Mouse (Mus musculus): Measurements from ENCODE around the gene Eef1akmt1.

Eef1akmt1 gene

DNA sequence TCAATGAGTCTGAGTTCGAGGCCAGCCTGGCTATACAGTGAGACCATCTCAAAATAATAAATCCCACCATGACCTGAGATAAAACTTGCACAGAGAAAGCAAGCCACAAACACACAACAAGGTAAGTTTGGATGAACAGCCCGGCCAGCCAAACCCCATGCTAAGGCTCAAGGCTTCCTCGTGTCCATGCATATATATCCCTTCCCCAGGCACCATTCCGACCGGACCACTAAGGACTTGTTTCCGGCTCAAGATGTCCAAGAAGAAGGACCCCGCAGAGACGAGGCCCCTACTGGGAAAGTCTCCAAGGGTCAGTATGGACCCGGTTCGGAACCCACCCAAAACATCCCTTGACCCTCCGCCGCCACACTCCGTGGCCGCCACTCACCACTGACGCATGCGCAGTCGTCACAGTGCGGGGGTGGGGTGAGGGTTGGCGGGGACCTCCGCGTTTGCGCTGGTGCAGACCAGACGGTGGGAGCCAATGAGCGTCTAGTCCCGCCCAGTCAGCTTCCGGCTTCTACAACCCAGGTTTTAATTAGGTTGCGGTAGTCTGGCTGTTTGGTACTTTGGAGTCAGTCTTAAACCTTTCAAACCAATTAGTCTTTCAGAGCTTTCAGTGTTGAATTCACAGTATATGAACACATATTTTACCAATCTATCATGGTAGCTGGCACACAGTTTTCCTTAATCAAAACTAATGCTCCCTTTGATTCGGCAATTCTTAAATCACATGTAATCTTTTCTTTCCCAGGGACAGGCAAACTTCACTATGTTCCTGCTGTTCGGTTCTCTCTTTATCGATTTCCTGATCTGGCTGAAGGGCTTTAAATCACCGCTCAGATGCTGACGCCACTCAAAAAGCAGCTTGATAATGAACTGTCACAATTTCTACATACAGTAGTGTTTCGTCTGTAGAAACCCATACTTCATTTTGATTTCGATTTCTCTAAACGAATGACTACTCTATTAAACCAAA is at the start of gene Eef1akmt1:
Gene Eef1akmt1, minus strand, starts transcription at position 458 of the 979 bp plus-strand sequence.
- in situ Hi-C loops (cut with MboI, MseI), result no loop called here

- in situ Hi-C loops (cut with MboI, MseI), result no loop called here
Measured at GRCm38 (mm10) chr14:57620598-57621236, 49.3 kb upstream of the Eef1akmt1 start.

- in situ Hi-C loops (cut with MboI, MseI), result no loop called here
Measured at GRCm38 (mm10) chr14:57619487-57619886, 48.1 kb upstream of the Eef1akmt1 start.

DNA sequence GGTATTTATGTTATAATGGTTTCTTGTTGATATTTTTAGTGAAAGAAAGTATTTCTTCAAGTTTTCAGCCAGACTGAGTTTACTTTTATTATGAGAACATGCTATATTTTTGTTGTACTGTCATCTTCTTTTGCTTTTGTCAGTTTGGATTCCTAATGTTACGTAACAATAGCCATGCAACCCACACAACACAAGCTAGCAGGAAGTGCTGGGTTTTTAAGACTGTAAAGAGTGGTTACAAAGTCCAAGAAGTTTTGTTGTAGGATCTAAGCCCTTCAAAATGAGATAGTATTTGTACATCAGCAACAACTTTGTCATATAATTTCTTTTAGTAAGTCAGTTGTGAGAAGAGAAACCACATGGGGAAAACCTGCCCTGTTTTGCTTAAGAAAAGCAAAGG is 46.3 kb upstream of the Eef1akmt1 start:
- in situ Hi-C loops (cut with MboI, MseI), result no loop called here

GRCm38 (mm10) chr14:57616339-57616965 is 45.0 kb upstream of the Eef1akmt1 start:
- in situ Hi-C loops (cut with MboI, MseI), result no loop called here

DNA sequence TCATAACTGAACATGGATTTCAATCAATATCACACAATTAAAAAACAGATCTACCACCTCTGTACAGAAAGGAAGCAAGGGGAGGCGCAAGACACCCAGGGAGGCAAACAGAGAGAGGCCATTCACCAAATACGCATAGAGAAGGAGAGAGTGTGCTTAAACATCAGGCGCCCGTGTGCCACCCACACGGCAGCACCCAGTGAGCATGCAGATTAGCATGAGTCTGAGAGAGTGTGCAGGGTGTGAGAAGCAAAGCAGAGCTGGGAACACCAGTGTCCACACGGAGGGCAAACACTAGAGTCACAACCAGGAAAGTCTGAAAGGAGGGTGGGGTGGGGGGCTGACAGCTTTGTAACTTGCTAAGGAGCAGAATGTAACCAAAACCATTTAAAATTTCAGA is 44.4 kb upstream of the Eef1akmt1 start:
- in situ Hi-C loops (cut with MboI, MseI), result no loop called here

- in situ Hi-C loops (cut with MboI, MseI), result no loop called here
Measured at GRCm38 (mm10) chr14:57611034-57611433, 39.6 kb upstream of the Eef1akmt1 start.

- in situ Hi-C loops (cut with MboI, MseI), result no loop called here
Measured at GRCm38 (mm10) chr14:57609816-57610329, 38.5 kb upstream of the Eef1akmt1 start.

DNA sequence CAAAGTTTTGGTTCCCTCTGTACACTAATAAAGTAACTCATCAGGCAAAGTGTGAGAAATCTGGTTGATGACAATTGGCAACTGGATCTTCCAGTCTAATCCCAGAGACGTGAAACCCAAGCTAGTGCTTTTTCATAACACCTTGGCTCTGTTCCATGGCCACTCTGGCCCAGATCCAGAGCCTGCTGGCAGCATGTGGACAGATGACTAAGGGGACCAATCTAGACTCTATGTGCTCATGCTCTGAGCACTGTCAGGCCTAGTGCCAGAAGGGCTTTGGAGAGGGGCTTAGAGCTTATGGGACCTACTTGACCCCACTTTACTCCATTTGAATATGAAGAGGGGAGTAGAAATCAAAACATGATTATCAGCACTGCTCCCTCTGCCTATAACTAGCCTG is 36.1 kb upstream of the Eef1akmt1 start:
- in situ Hi-C loops (cut with MboI, MseI), result no loop called here

- in situ Hi-C loops (cut with MboI, MseI), result no loop called here
Measured at GRCm38 (mm10) chr14:57606663-57607365, 35.4 kb upstream of the Eef1akmt1 start.

- in situ Hi-C loops (cut with MboI, MseI), result no loop called here
Measured at GRCm38 (mm10) chr14:57593279-57593678, 21.9 kb upstream of the Eef1akmt1 start.

DNA sequence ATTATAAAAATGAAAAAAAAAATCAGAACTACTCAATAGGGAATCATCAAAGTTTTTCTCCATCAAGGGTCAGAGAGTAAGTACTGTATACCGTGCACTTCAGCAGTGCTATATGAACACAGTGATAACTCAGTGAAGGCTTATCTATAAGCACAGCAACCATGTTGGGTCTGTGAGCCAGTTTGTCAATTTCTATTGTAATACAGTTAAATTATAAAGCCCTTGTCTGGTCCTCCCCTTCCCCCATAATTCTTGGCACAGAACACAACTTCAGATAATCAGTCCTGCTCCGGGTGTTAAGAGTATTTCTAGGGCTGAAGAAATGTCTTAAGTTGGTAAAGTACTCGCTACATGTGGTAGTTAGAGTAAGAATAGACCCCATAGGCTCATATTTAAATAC is 20.4 kb upstream of the Eef1akmt1 start:
- in situ Hi-C loops (cut with MboI, MseI), result no loop called here

GRCm38 (mm10) chr14:57576364-57577060 is 5.1 kb upstream of the Eef1akmt1 start:
- in situ Hi-C loops (cut with MboI, MseI), result no loop called here

GRCm38 (mm10) chr14:57574792-57575587 is 3.6 kb upstream of the Eef1akmt1 start:
- in situ Hi-C loops (cut with MboI, MseI), result no loop called here

- in situ Hi-C loops (cut with MboI, MseI), result no loop called here
Measured at GRCm38 (mm10) chr14:57565626-57566025, 5.8 kb downstream of the Eef1akmt1 start.

DNA sequence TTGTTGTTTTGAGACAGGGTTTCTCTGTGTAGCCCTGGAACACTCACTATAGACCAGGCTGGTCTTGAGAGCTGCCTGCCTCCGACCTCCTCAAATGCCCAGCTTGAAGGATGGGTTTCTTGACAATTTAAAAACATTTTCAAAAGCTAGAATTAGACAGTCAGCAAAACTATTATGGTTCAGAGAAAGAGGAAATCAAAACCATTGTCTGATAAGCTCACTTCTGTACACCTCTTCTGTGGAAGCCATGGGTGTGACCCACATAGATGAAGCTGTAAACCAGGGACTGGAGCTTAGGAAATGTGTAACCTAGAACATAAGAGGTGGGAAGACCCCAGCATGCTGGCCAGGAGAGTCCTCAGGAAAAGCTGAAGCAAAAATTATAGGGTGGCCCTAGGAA is 14.5 kb downstream of the Eef1akmt1 start:
- in situ Hi-C loops (cut with MboI, MseI), result no loop called here

DNA sequence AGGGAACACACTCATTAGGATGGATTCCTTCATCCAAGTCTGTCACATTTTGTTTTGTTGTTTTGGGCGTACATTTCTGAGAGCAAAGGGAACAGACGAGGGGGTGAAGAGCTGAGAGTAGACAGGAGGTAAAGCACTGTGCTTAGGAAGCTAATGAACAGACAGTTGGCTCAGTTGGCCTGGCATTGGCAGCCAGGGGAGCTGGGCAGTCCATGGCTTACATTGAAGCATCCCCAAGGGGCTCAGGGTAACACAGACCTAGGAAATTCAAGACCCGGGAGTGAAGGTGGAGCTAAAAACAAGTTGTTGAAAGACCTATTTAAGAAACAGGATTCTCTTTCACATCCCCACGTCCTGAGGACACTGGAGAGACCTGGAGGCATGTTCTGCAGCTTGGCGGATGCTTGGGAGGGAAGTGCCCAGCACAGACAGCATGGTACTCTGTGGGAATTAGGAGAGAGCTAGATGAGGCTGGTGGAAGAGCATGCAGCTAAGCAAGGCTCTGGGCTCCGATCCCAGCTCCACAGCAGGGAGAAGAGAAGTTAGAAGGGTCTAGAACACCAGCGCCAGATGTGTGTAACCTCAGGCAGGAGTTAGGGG is 15.8 kb downstream of the Eef1akmt1 start:
- in situ Hi-C loops (cut with MboI, MseI), result no loop called here

DNA sequence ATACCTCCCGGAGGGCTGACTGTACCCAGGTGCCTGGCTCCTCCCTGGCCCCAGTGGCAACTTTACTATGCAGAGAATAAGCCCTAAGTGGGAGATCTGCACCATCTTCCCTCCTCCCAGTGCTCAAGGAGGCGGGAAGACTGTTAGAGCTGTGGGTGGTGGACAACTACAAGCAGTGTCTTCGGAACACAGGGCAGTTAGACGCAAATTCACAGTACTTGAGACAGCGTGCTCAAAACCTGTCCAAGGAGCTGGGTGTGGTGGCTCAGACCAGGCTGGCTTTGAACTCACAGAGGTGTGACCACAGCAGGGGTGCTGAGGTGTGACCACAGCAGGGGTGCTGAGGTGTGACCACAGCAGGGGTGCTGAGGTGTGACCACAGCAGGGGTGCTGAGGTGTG is 17.0 kb downstream of the Eef1akmt1 start:
- in situ Hi-C loops (cut with MboI, MseI), result no loop called here

GRCm38 (mm10) chr14:57552945-57553344 is 18.5 kb downstream of the Eef1akmt1 start:
- in situ Hi-C loops (cut with MboI, MseI), result no loop called here

- in situ Hi-C loops (cut with MboI, MseI), result no loop called here
Measured at GRCm38 (mm10) chr14:57547062-57547461, 24.4 kb downstream of the Eef1akmt1 start.
